Mouse (Mus musculus): ENCODE measurements around the gene Kcne1l.

The Kcne1l gene

DNA sequence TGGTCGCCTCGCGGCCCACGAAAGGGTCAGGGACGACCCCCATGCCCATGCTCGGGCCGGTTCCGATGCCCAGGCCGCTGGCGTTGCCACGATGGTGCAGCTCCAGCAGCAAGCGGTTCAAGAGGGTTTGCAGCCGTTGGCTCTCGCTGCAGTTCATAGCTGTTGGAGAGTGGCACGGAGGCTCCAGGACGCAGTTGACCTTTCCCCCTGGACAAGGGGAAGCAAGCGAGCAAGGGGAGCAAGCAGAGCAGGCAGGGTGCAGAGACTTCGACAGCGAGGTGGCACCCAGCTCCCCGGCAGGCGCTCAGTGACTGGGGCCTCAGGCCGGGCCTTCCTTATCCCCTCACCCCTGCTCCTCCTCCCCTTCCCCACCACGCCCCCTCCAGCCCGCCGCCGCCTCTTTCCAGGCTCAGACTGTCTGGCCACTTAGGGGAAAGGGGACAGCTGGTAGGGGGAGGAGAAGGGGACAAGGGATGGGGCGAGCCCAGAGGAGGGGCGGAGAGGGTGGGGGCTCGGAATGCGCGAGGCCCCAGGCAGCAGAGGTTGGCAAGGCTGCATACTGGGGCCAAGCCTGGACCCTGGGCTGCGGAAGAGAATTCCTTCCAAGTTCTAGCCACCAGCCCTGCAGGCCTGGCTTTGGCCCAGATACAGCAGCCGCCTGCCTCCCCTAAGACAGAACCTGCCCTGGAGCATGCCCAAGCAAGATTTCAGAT, at the start of gene Kcne1l:
TSS of gene Kcne1l (minus strand) at position 426 of the 713 bp plus-strand sequence.
- no peak for DNase-seq (ENCODE audit: extremely low read depth, low read depth)

- no peak for DNase-seq (ENCODE audit: extremely low read depth, low read depth)
These were observed 30.1 kb upstream of the Kcne1l start for GRCm38 (mm10) chrX:142336207-142336606.

DNA sequence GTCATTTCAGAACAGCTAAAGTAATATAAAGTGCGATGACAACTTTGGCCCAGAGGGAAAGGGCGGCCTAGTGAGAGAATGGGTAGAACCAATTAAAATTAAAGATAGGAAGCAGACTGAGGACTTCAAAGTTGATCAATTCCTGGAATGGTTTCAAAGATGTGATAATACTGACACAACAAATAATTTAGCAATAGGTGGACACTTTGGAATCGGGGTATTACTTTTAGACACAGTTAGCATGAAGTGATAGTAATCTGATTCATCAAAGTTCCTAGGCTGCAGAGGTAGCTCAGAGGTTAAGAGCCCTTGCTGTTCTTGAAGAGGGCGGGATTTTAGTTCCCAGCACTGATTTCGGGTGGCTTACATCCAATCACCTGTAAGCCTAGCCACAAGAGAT, 29.4 kb upstream of the Kcne1l start:
- no peak for DNase-seq (ENCODE audit: extremely low read depth, low read depth)

DNA sequence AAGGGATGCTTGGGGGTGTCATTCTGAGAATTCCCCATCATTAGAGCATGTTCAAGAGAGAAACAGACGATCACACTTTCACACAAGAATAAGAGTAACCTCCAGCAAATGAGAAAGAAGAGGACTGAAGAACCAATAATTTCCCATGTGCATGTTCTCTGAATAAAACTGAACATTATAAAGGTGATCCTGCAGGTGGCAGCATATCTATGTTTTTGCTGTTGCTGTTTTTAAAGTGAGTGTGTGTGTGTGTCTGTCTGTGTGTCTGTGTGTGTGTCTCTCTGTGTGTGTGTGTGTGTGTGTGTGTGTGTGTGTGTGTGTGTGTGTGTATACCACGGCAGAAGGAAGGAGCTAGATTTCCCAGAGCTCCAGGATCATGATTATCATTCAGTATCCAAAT, 19.7 kb upstream of the Kcne1l start:
- no peak for DNase-seq (ENCODE audit: extremely low read depth, low read depth)

GRCm38 (mm10) chrX:142316106-142316505, 10.0 kb upstream of the Kcne1l start:
- DNase-seq (ENCODE audit: extremely low read depth, low read depth) = no peak

GRCm38 (mm10) chrX:142315270-142315669, 9.2 kb upstream of the Kcne1l start:
- no peak for DNase-seq (ENCODE audit: extremely low read depth, low read depth)

DNA sequence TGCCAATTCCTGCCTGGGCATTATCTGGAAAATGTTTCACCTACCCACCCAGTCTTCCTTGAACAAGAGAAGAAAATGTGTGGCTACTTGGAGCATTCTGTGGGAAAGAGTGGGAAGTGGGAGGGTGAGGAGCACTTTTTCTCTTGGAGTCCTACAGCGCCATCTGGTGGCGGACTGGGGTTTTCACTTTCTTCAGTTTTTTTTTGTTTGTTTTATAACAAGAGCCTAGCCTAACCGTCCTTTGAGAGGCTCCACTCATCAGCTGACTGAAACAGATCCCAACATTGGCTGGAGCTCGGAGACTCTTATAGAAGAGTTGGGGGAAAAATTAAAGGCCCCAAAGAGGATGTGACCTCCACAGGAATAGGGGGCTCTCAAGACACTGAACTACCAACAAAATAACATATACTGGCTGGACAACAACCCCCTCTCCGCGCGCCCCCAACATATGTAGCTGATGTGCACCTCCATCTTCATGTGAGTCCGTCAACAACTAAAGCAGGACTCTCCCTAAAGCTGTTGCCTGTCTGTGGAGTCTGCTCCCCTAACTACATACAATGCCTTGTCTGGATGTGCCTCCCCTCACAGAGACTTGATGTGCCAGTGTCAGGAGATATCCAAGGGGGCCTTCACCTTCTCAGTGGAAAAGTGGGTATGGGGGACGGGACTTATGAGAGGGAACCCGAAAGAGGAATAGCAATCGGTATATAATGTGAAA, 8.4 kb upstream of the Kcne1l start:
- peak; percentile 46 for DNase-seq (ENCODE audit: extremely low read depth, low read depth)

DNA sequence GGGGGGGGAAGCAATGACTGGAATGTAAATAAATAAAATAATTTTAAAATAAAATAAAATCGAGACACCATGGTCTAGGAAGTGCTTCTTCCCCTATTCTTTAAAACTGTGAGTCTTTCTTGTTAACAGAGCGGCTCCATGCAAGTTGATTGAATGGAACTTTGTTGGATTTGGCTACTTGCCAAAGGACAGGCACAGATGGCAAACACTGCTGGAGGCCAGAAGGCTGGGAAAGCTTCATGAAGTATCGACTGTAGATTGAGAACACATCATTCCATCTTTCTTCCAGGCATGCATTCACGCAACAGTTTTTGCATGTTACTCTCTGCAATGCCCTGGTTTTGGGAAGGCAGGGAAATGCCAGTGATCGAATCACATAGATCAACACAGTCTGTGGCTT, 4.3 kb upstream of the Kcne1l start:
- no peak for DNase-seq (ENCODE audit: extremely low read depth, low read depth)

GRCm38 (mm10) chrX:142305010-142305868, 855 bp downstream of the Kcne1l start:
- no peak for DNase-seq (ENCODE audit: extremely low read depth, low read depth)

GRCm38 (mm10) chrX:142304592-142304991, 1.5 kb downstream of the Kcne1l start:
- no peak for DNase-seq (ENCODE audit: extremely low read depth, low read depth)

- no peak for DNase-seq (ENCODE audit: extremely low read depth, low read depth)
These were observed 2.6 kb downstream of the Kcne1l start for GRCm38 (mm10) chrX:142303456-142303855.

GRCm38 (mm10) chrX:142285905-142286304, 20.2 kb downstream of the Kcne1l start:
- DNase-seq (ENCODE audit: extremely low read depth, low read depth) = no peak

- DNase-seq (ENCODE audit: extremely low read depth, low read depth) = no peak
These were observed 29.5 kb downstream of the Kcne1l start for GRCm38 (mm10) chrX:142276573-142276972.

- no peak for DNase-seq (ENCODE audit: extremely low read depth, low read depth)
These were observed 30.1 kb downstream of the Kcne1l start for GRCm38 (mm10) chrX:142276031-142276430.

Data from MEL-GATA-1-ER (cell line).